Mouse (Mus musculus): ENCODE measurements around the gene Wipi1. TPM values are rescaled to one million over a fixed set of nuclear protein-coding genes. Genes with fewer than 3 reads are reported as not detected.
"Not testable (repeated sequence)": the region's sequence is repeated elsewhere in the genome, so short reads cannot be mapped to it uniquely, and the experiment has no call there.

Wipi1 gene
- polyA plus RNA-seq, 2 experiments, result 36.9 to 37.5 TPM

- ATAC-seq (ENCODE audit: low FRiP score, low read depth) (no peak), DNase-seq (ENCODE audit: low spot score) (no peak)
- Histone ChIP-seq H3K9me3 (ENCODE audit: control insufficient read depth, low read length) (no peaks in the 10 kb centered on the region), H3K36me3 (ENCODE audit: control insufficient read depth, insufficient read depth, low read length) (no peaks in the 10 kb centered on the region), H3K27ac (replicated peaks; ENCODE audit: low read depth, low read length) (no peak overlapping the region), H3K27me3 (ENCODE audit: control insufficient read depth, insufficient read depth, low read length) (no peaks in the 10 kb centered on the region), H3K9ac (ENCODE audit: low read depth, low read length, severe bottlenecking) (no peak overlapping the region), H3K4me3 (replicated peaks; ENCODE audit: low read length) (no peak overlapping the region), H3K4me2 (replicated peaks; ENCODE audit: low read depth, low read length, severe bottlenecking) (no peak overlapping the region), H3K4me1 (ENCODE audit: control insufficient read depth, insufficient read depth, low read length) (peaks cover 10% of the 10 kb centered on the region; the same call in 1 of the 2 replicates)
- 81% methylated on average over 6 of the region's 6 CpGs for WGBS
- TF ChIP-seq POLR2A (IDR thresholded peaks at IDR 0.05; ENCODE audit: borderline replicate concordance, extremely low read depth, insufficient read depth, insufficient read length), result no peak
These were observed 8.6 kb upstream of the Wipi1 start for GRCm38 (mm10) chr11:109620356-109620755.

- not testable (repeated sequence) for H3K4me3 ChIP-seq (replicated peaks; ENCODE audit: low read length); H3K27ac ChIP-seq (replicated peaks; ENCODE audit: low read depth, low read length); ATAC-seq (ENCODE audit: low FRiP score, low read depth); H3K36me3 ChIP-seq (ENCODE audit: control insufficient read depth, insufficient read depth, low read length); H3K27me3 ChIP-seq (ENCODE audit: control insufficient read depth, insufficient read depth, low read length); DNase-seq (ENCODE audit: low spot score); H3K9ac ChIP-seq (ENCODE audit: low read depth, low read length, severe bottlenecking); H3K9me3 ChIP-seq (ENCODE audit: control insufficient read depth, low read length); H3K4me1 ChIP-seq (ENCODE audit: control insufficient read depth, insufficient read depth, low read length); H3K4me2 ChIP-seq (replicated peaks; ENCODE audit: low read depth, low read length, severe bottlenecking)
- 40% methylated on average over 8 of the region's 8 CpGs for WGBS
These were observed 7.3 kb upstream of the Wipi1 start for GRCm38 (mm10) chr11:109619055-109619454.

DNA sequence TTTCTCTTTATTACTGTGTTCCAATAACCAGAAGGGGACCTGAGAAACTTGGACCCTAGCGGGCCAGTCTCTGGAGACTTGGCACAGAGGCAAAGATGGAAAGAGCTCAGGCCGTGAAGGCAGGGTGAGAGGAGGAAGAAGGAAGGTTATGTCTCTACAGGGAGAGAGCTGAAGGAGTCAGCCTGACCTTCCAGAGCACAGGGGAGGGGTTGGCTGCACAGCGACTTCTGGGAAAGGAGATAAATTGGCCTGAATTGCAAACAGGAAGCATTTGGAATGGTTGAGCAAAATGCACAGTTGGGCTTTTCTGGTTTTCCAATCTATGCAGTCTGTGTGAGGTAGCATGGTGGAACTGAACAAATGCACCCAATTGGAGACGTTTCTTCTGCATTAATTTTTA is 5.0 kb upstream of the Wipi1 start:
- Histone ChIP-seq H3K9me3 (ENCODE audit: control insufficient read depth, low read length) (no peaks in the 10 kb centered on the region), H3K36me3 (ENCODE audit: control insufficient read depth, insufficient read depth, low read length) (no peaks in the 10 kb centered on the region), H3K9ac (ENCODE audit: low read depth, low read length, severe bottlenecking) (no peak overlapping the region), H3K4me1 (ENCODE audit: control insufficient read depth, insufficient read depth, low read length) (no peaks in the 10 kb centered on the region), H3K4me2 (replicated peaks; ENCODE audit: low read depth, low read length, severe bottlenecking) (no peak overlapping the region), H3K27ac (replicated peaks; ENCODE audit: low read depth, low read length) (no peak overlapping the region), H3K27me3 (ENCODE audit: control insufficient read depth, insufficient read depth, low read length) (no peaks in the 10 kb centered on the region), H3K4me3 (replicated peaks; ENCODE audit: low read length) (no peak overlapping the region)
- no peak for TF ChIP-seq POLR2A (IDR thresholded peaks at IDR 0.05; ENCODE audit: borderline replicate concordance, extremely low read depth, insufficient read depth, insufficient read length)
- whole genome bisulfite sequencing, result 22% methylated on average over 4 of the region's 4 CpGs
- no peak for DNase-seq (ENCODE audit: low spot score)
- no peak for ATAC-seq (ENCODE audit: low FRiP score, low read depth)

DNA sequence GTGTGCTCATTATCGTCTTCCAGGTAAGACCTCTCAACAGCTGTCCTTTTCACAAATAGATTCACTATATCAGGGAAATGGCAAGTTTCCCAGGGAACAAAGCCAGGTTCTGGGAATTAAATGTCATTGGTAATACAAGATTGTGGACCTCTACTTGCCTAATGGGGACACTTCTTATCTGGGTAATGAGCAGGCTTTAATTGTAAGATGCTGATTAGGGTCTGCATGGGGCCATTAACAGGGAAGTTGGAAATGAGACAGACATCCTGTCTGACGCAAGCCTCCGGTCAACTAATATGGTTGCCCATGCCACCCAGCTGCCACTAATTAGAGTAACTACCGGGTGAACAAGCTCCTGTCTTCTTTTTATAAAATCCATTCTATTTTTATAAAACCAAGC is 4.6 kb upstream of the Wipi1 start:
- DNase-seq (ENCODE audit: low spot score), result no peak
- no peaks in the 10 kb centered on the region for H3K27me3 ChIP-seq (ENCODE audit: control insufficient read depth, insufficient read depth, low read length)
- no peaks in the 10 kb centered on the region for H3K4me1 ChIP-seq (ENCODE audit: control insufficient read depth, insufficient read depth, low read length)
- no peaks in the 10 kb centered on the region for H3K36me3 ChIP-seq (ENCODE audit: control insufficient read depth, insufficient read depth, low read length)
- H3K27ac ChIP-seq (replicated peaks; ENCODE audit: low read depth, low read length), result no peak overlapping the region
- no peak for ATAC-seq (ENCODE audit: low FRiP score, low read depth)
- no peak overlapping the region for H3K4me2 ChIP-seq (replicated peaks; ENCODE audit: low read depth, low read length, severe bottlenecking)
- 29% methylated on average over 4 of the region's 4 CpGs for WGBS
- H3K4me3 ChIP-seq (replicated peaks; ENCODE audit: low read length), result no peak overlapping the region
- no peak overlapping the region for H3K9ac ChIP-seq (ENCODE audit: low read depth, low read length, severe bottlenecking)
- H3K9me3 ChIP-seq (ENCODE audit: control insufficient read depth, low read length), result no peaks in the 10 kb centered on the region
- TF ChIP-seq POLR2A (IDR thresholded peaks at IDR 0.05; ENCODE audit: borderline replicate concordance, extremely low read depth, insufficient read depth, insufficient read length), result no peak

GRCm38 (mm10) chr11:109615286-109615685 is 3.5 kb upstream of the Wipi1 start:
- DNase-seq (ENCODE audit: low spot score) (no peak), ATAC-seq (ENCODE audit: low FRiP score, low read depth) (no peak)
- no peaks in the 10 kb centered on the region for H3K9me3 ChIP-seq (ENCODE audit: control insufficient read depth, low read length)
- H3K4me3 ChIP-seq (replicated peaks; ENCODE audit: low read length), result no peak overlapping the region
- WGBS, result 57% methylated on average over 9 of the region's 9 CpGs
- H3K4me1 ChIP-seq (ENCODE audit: control insufficient read depth, insufficient read depth, low read length), result peaks cover 3% of the 10 kb centered on the region
- no peaks in the 10 kb centered on the region for H3K36me3 ChIP-seq (ENCODE audit: control insufficient read depth, insufficient read depth, low read length)
- no peak overlapping the region for H3K27ac ChIP-seq (replicated peaks; ENCODE audit: low read depth, low read length)
- H3K4me2 ChIP-seq (replicated peaks; ENCODE audit: low read depth, low read length, severe bottlenecking), result no peak overlapping the region
- H3K9ac ChIP-seq (ENCODE audit: low read depth, low read length, severe bottlenecking), result no peak overlapping the region
- H3K27me3 ChIP-seq (ENCODE audit: control insufficient read depth, insufficient read depth, low read length), result no peaks in the 10 kb centered on the region
- TF ChIP-seq POLR2A (IDR thresholded peaks at IDR 0.05; ENCODE audit: borderline replicate concordance, extremely low read depth, insufficient read depth, insufficient read length), result no peak

DNA sequence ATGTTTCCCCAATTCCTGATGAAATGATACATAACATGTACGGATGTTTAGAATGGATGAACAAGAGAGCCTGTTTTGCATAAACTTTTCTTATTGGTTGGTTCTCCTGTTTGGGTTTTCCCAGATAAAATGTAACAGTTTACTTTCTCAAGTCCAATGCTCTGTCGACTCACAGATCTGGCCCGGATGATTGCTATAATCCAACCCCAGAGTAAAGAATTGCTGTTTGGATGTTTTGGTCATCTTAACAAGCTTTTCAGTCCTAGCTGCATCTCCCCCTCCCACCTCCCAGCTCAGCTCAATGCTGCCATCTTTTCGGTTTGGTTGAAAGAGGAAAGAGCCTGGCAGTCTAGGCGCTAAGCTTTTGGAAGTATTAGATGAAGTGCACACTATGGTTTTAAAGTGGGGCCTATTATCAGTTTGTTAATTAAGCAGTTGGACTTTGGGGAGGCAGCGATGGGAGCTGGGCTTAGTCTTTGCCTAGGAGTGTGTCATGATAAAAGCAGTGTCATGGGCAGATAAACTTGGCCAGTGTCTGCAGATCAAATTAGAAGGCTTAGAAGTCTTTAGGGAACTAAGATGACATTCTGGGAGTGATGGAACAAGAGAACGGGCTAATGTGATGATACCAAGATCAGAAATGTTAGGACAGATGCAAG is 1.2 kb upstream of the Wipi1 start:
- 64% methylated on average over 7 of the region's 7 CpGs for WGBS
- ATAC-seq (ENCODE audit: low FRiP score, low read depth) (no peak), DNase-seq (ENCODE audit: low spot score) (no peak)
- no peaks in the 10 kb centered on the region for H3K9me3 ChIP-seq (ENCODE audit: control insufficient read depth, low read length)
- no peak for TF ChIP-seq POLR2A (IDR thresholded peaks at IDR 0.05; ENCODE audit: borderline replicate concordance, extremely low read depth, insufficient read depth, insufficient read length)
- no peak overlapping the region for H3K4me3 ChIP-seq (replicated peaks; ENCODE audit: low read length)
- H3K27me3 ChIP-seq (ENCODE audit: control insufficient read depth, insufficient read depth, low read length), result no peaks in the 10 kb centered on the region
- peaks cover 15% of the 10 kb centered on the region for H3K4me1 ChIP-seq (ENCODE audit: control insufficient read depth, insufficient read depth, low read length)
- H3K9ac ChIP-seq (ENCODE audit: low read depth, low read length, severe bottlenecking), result no peak overlapping the region
- no peak overlapping the region for H3K4me2 ChIP-seq (replicated peaks; ENCODE audit: low read depth, low read length, severe bottlenecking)
- no peaks in the 10 kb centered on the region for H3K36me3 ChIP-seq (ENCODE audit: control insufficient read depth, insufficient read depth, low read length)
- H3K27ac ChIP-seq (replicated peaks; ENCODE audit: low read depth, low read length), result no peak overlapping the region

Measured in limb, embryonic 14.5 days (tissue).